Mouse (Mus musculus) kidney, embryonic 14.5 days (tissue): Measurements from ENCODE around the gene Vav3. TPM values are rescaled to one million over a fixed set of nuclear protein-coding genes. Genes with fewer than 3 reads are reported as not detected.

Experiments used
- ATAC-seq: fragments of 200-750 bp; cut with Nextera tagmentation; 2 replicates; pipeline ENCODE4 v1.8.0; 2017; ENCODE audit warnings: moderate number of reproducible peaks, mild to moderate bottlenecking, moderate TSS enrichment, moderate library complexity; ENCODE audit not compliant: low FRiP score, low TSS enrichment
- H3K27ac ChIP-seq: fragments of 300-500 bp; sonication (generic); 2 replicates; pipeline ENCODE4 v1.5.1; 2014; ENCODE audit warnings: low read depth, mild to moderate bottlenecking, low read length, moderate library complexity, mixed read lengths
- H3K27me3 ChIP-seq: fragments of 300-500 bp; sonication (generic); 2 replicates; pipeline ENCODE4 v1.6.1; 2014; ENCODE audit warnings: mild to moderate bottlenecking, low read length; ENCODE audit not compliant: control insufficient read depth, insufficient read depth
- H3K36me3 ChIP-seq: fragments of 300-500 bp; sonication (generic); 2 replicates; pipeline ENCODE4 v1.6.1; 2014; ENCODE audit warnings: low read length, mixed read lengths; ENCODE audit not compliant: control insufficient read depth, insufficient read depth
- H3K4me1 ChIP-seq: fragments of 300-500 bp; sonication (generic); 2 replicates; pipeline ENCODE4 v1.6.1; 2014; ENCODE audit warnings: low read length, mixed read lengths; ENCODE audit not compliant: control insufficient read depth, insufficient read depth
- H3K4me2 ChIP-seq: fragments of 300-500 bp; sonication (generic); replicated peaks from 2 replicates; pipeline ENCODE4 v1.6.1; 2014; ENCODE audit warnings: low read depth, mild to moderate bottlenecking, low read length
- H3K4me3 ChIP-seq: fragments of 300-500 bp; sonication (generic); 2 replicates; pipeline ENCODE4 v1.5.1; 2014; ENCODE audit warnings: mild to moderate bottlenecking, low read length
- H3K9ac ChIP-seq: fragments of 300-500 bp; sonication (generic); 2 replicates; pipeline ENCODE4 v1.6.1; 2014; ENCODE audit warnings: low read depth, mild to moderate bottlenecking, low read length, moderate library complexity
- H3K9me3 ChIP-seq: fragments of 300-500 bp; sonication (generic); 2 replicates; pipeline ENCODE4 v1.6.1; 2016; ENCODE audit warnings: low read length; ENCODE audit not compliant: control insufficient read depth
- WGBS: fragments of 180-500 bp; shearing (Covaris S2); extraction: QIAGEN DNeasy Blood & Tissue Kit; methylation state at CpG from one replicate; pipeline ENCODE4 v1.1.7; 2014; 5-methylcytosine and 5-hydroxymethylcytosine counted together
- polyA plus RNA-seq: library from polyadenylated mRNA; unstranded; fragments of >200 nt; fragmentation: Nextera tagmentation; extraction: Ambion mirVana; gene quantifications from 2 replicates; pipeline ENCODE4 v1.2.1, GENCODE M21; 2014

Gene Vav3
- polyA plus RNA-seq, 1 experiment from 2014 or later: 25.7 TPM

GRCm38 (mm10) chr3:109622816-109623215 lies 282.4 kb downstream of the Vav3 start:
- Histone ChIP-seq H3K27me3 (no peaks in the 10 kb centered on the region), H3K27ac (peak overlapping the region; percentile 51; the same call in 1 of the 2 replicates), H3K9ac (no peak overlapping the region), H3K9me3 (no peaks in the 10 kb centered on the region), H3K4me1 (peaks cover 11% of the 10 kb centered on the region; the same call in 1 of the 2 replicates), H3K4me3 (no peak overlapping the region), H3K4me2 (no peak overlapping the region), H3K36me3 (no peaks in the 10 kb centered on the region)
- WGBS: 75% methylated on average over 1 of the region's 1 CpGs
- ATAC-seq: no peak

- Histone ChIP-seq H3K9ac (no peak overlapping the region), H3K27ac (no peak overlapping the region; the same call in 1 of the 2 replicates), H3K4me1 (peaks cover 11% of the 10 kb centered on the region; the same call in 1 of the 2 replicates), H3K4me2 (no peak overlapping the region), H3K9me3 (no peaks in the 10 kb centered on the region), H3K36me3 (no peaks in the 10 kb centered on the region), H3K27me3 (no peaks in the 10 kb centered on the region), H3K4me3 (no peak overlapping the region)
- no peak for ATAC-seq
- 34% methylated on average over 2 of the region's 2 CpGs for WGBS
Measured at GRCm38 (mm10) chr3:109623770-109624169, 283.3 kb downstream of the Vav3 start.

- Histone ChIP-seq H3K4me3 (no peak overlapping the region), H3K4me1 (no peaks in the 10 kb centered on the region), H3K9ac (no peak overlapping the region), H3K27ac (no peak overlapping the region), H3K9me3 (no peaks in the 10 kb centered on the region), H3K36me3 (no peaks in the 10 kb centered on the region), H3K4me2 (no peak overlapping the region), H3K27me3 (no peaks in the 10 kb centered on the region)
- 91% methylated on average over 4 of the region's 4 CpGs for WGBS
- no peak for ATAC-seq
Measured at GRCm38 (mm10) chr3:109636045-109636444, 295.6 kb downstream of the Vav3 start.

GRCm38 (mm10) chr3:109639386-109639785 lies 298.9 kb downstream of the Vav3 start:
- no peak overlapping the region for H3K4me3 ChIP-seq
- H3K27ac ChIP-seq: no peak overlapping the region
- H3K4me1 ChIP-seq: no peaks in the 10 kb centered on the region
- H3K4me2 ChIP-seq: no peak overlapping the region
- H3K36me3 ChIP-seq: no peaks in the 10 kb centered on the region
- no peaks in the 10 kb centered on the region for H3K27me3 ChIP-seq
- H3K9me3 ChIP-seq: no peaks in the 10 kb centered on the region
- 74% methylated on average over 1 of the region's 1 CpGs for WGBS
- ATAC-seq: no peak
- no peak overlapping the region for H3K9ac ChIP-seq

GRCm38 (mm10) chr3:109640796-109641195 lies 300.3 kb downstream of the Vav3 start:
- ATAC-seq: no peak
- Histone ChIP-seq H3K9me3 (no peaks in the 10 kb centered on the region), H3K27me3 (no peaks in the 10 kb centered on the region), H3K9ac (no peak overlapping the region), H3K27ac (no peak overlapping the region), H3K4me1 (no peaks in the 10 kb centered on the region), H3K4me2 (no peak overlapping the region), H3K36me3 (no peaks in the 10 kb centered on the region), H3K4me3 (no peak overlapping the region)
- WGBS: 85% methylated on average over 4 of the region's 4 CpGs

- Histone ChIP-seq H3K27me3 (no peaks in the 10 kb centered on the region), H3K9ac (no peak overlapping the region), H3K4me1 (no peaks in the 10 kb centered on the region), H3K4me2 (no peak overlapping the region), H3K36me3 (no peaks in the 10 kb centered on the region), H3K27ac (no peak overlapping the region), H3K4me3 (no peak overlapping the region), H3K9me3 (no peaks in the 10 kb centered on the region)
- no peak for ATAC-seq
- WGBS: 90% methylated on average over 2 of the region's 2 CpGs
Measured at GRCm38 (mm10) chr3:109648242-109648641, 307.8 kb downstream of the Vav3 start.

GRCm38 (mm10) chr3:109651479-109651878 lies 311.0 kb downstream of the Vav3 start:
- Histone ChIP-seq H3K4me2 (no peak overlapping the region), H3K27me3 (no peaks in the 10 kb centered on the region), H3K9me3 (no peaks in the 10 kb centered on the region), H3K4me3 (no peak overlapping the region), H3K9ac (no peak overlapping the region), H3K4me1 (no peaks in the 10 kb centered on the region), H3K36me3 (no peaks in the 10 kb centered on the region), H3K27ac (no peak overlapping the region)
- 70% methylated on average over 3 of the region's 3 CpGs for WGBS
- no peak for ATAC-seq

- no peak overlapping the region for H3K27ac ChIP-seq
- H3K36me3 ChIP-seq: no peaks in the 10 kb centered on the region
- no peak overlapping the region for H3K4me2 ChIP-seq
- no peak overlapping the region for H3K4me3 ChIP-seq
- no peak for ATAC-seq
- H3K4me1 ChIP-seq: no peaks in the 10 kb centered on the region
- H3K27me3 ChIP-seq: no peaks in the 10 kb centered on the region
- H3K9me3 ChIP-seq: no peaks in the 10 kb centered on the region
- 90% methylated on average over 12 of the region's 12 CpGs for WGBS
- H3K9ac ChIP-seq: no peak overlapping the region
Measured at GRCm38 (mm10) chr3:109652860-109653631, 312.6 kb downstream of the Vav3 start.

- ATAC-seq: no peak
- 95% methylated on average over 4 of the region's 4 CpGs for WGBS
- Histone ChIP-seq H3K9me3 (no peaks in the 10 kb centered on the region), H3K4me2 (no peak overlapping the region), H3K4me1 (no peaks in the 10 kb centered on the region), H3K36me3 (no peaks in the 10 kb centered on the region), H3K9ac (no peak overlapping the region), H3K27ac (no peak overlapping the region), H3K27me3 (no peaks in the 10 kb centered on the region), H3K4me3 (no peak overlapping the region)
Measured at GRCm38 (mm10) chr3:109654386-109654785, 313.9 kb downstream of the Vav3 start.
